Mouse (Mus musculus): ENCODE results near the gene Tmpo.
"Not testable (repeated sequence)": the region's sequence is repeated elsewhere in the genome, so short reads cannot be mapped to it uniquely, and the experiment has no call there.

Tmpo gene

DNA sequence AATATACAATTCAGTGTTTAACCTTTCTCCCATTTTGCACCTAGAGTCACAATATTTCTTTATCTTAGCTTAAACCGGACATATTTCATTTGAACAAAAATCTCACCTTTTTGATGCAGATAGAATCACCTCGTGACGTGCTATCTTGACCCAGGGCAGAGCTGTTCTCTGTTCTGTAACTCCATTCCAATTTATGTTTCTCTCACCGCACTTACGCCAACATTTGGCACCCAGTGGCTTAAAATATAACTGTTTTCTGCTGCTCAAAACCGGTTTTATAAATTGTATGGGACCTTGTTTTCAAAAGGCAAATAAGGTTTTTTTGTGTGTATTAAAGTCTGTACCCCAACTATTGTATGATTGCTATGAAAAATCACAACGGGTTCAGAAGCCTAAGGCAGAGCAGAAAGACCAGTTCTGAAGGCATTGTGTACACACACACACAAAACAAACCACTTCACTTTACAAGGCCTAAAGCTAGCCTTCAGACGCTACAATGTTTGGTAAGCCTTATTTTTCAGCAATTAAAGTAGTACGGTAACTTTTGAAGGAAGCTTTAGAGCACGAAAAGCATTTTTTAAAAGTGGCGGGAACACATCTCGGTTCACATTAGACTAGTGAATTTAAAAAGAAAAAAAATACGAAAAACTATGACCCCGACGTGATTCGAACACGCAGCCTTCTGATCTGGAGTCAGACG, at the start of gene Tmpo:
Gene Tmpo (minus strand): TSS at position 555 of the 700 bp plus-strand sequence.
- DNase-seq: no peak

DNA sequence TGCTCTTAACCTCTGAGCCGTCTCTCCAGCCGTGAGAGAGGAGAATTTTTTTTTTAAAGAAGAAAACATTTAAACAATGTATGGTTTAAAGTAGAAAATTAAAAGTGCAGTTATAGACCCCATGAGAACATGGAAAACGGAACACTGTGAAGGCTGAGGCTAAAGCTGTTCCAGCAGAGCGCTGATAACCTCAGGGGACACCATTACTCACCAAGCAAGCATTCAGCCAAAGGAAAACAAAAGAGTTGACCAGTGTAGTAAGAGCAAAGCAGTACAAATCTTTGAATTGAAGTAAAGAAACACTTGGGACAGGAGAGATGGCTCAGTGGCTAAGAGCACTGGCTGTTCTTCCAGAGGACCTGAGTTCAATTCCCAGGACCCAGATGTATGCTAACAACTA, 49.3 kb upstream of the Tmpo start:
- DNase-seq: no peak

DNA sequence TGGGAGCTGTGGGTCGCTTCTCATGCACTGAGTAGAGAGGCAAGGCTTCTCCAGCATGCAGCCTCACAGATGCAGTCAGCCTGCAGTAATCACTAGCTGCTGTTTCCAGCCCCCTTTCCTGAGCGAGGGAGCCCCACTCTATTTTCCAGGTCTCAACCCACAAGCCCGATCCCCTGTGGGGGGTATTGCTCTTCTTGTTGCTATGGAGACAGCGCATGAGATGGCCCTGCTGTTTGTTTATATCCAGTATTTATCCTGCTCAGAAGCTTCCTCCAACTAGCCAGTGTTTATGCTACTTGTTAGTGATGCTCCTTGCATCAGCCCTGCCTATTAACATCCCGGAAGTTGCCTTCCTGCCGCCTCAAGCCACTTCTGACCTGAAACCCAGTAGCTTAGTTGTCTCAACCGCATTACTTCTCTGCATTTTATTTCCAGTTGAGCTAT, 48.4 kb upstream of the Tmpo start:
- DNase-seq: no peak

DNA sequence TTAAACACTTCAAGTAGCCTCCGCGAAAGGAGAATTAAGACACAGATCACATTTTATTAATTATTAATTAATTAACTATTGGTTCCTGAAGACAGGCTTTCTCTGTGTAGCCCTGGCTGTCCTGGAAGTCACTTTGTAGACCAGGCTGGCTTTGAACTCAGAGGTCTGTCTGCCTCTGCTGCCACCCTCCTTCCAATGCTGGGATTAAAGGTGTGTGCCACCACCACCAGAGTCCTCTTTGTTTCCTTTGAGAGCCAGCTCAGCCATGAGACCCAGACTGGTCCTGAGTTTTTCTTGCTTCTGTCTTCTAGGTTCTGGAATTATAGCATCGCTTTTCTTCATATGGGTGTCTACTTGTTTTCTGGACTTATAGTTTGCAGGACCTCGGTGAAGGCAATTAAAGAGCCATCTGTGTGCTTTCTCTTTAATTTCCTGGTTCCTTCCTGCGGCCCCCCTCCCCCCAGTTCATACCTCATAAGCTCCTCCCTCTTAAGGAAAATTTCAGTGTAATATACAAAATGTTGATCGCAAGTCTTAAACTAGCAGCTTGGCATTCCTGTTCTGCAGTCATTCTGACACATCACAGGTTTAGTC, 47.9 kb upstream of the Tmpo start:
- no peak for DNase-seq

DNA sequence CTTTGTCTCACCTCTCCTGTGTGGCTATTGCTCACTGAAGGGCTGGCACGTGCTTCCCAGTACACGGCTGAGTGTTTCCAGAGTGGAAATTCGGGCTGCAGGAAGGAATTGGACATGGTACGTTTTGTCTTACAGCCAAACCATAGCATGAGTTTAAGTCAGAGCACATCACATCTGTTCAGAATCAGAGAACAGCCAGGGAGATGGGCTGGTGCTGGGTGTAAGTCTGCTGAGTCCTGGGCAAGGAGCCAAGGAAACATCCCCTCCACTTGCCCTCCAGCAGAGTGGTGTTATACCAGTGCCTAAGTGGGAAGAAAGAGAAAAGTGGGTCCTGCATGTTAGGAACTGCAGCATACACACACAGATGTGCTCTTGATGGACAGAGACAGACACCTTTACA, 45.9 kb upstream of the Tmpo start:
- no peak for DNase-seq

DNA sequence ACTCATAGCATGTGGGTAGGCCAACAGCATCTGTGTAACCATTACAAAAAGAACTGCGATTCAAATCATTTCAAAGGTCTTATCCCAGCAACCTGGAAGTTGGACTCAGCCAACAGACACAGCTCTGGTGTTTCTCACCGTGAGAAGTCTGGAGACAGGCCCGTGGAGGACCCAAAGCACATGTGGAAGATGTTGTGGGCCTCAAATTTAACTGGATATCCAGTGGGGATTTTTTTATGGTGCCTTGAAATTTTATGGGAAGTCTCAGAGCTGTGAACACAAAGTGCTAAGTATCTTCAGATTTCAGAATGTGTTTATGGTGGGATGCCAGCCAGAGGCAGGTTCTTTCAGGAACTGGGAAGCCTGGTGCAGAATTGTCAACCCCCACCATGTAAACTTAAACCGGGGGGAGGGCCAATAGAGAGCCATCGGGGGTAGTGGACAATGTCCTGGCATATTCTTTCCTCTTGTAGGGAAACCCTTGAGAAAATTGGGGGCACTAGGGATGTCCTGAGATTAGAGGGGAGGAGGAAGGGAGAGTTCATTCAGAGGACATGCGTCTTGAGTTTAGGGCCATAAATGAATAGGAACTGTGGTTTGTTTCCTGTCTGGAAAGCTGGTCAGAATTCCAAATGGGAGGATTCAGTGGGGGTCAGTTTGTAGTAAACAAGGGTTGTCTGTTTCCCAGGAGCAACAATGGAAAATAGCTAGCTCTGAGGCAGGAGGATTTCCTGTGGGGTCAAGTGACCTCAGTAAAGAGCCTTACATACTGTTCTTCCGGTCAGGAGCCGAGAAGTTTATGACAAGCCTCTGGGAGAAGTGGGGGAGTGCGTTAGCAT, 41.5 kb upstream of the Tmpo start:
- no peak for DNase-seq

DNA sequence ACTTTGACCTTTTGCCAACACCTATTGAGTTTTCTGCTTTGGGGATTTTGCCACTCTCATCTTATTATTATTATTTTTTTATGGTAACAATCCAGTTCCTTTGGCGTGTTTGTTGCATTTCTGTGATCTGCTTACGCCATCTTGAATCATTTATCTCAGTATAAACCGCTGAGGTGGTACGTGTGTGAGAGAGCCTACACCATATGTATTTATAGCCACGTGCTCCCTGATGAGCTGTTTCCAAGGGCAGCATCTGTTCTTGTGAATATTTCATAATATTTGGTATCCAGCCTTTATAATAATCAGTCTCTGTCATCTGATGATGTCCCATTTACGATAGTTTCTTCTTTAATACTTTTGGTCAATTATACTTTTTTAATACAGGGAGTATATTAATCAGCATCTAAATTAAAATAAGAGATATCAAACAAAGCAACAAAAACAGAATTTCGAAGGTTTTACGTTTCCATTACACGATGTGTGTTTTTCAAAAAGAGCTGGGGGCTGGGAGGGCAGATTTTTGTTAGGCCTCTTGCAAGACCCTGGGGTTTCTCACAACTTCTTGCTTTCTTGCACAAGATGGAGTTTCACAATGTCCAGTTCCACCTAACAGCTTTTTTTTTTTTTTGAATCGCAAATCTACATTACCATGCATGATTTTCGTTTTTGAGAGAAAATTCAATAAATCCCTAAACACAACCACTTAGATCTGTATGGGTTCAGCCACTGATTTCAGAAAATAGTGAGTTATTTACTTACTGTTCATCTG, 28.0 kb upstream of the Tmpo start:
- no peak for DNase-seq

DNA sequence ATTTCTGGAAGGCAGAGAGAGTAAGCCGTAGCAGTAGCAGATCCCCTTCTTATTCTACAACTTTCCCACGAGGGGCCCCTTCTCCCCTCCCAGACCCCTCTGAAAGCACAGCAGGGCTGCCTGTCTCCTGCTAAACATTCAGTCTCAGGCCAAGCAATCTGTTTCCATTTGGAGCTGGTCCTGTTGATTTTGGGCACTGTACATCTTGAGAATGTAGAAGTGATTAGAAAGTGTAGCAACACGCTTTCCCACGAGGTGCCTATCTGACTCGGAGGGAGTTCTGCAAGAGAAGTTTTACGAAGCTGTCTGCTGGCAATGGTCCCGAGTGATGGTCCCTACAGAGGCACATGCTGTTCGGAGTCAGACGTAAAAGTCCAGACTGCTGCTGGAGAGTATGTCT, 27.3 kb upstream of the Tmpo start:
- no peak for DNase-seq

DNA sequence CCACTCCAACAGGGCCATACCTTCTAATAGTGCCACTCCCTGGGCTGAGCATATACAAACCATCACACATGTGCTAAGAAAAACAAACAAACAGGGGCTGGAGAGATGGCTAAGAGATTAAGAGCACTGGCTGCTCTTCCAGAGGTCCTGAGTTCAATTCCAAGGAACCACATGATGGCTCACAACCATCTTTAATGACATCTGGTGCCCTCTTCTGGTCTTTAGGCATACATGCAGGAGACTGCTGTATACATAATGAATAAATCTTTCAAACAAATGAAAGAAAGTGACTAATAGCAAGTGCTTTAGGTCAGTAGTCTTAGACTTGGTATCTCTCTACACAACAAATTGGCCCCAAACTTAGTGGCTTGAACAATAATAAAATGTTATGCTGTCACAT, 26.2 kb upstream of the Tmpo start:
- DNase-seq: no peak

DNA sequence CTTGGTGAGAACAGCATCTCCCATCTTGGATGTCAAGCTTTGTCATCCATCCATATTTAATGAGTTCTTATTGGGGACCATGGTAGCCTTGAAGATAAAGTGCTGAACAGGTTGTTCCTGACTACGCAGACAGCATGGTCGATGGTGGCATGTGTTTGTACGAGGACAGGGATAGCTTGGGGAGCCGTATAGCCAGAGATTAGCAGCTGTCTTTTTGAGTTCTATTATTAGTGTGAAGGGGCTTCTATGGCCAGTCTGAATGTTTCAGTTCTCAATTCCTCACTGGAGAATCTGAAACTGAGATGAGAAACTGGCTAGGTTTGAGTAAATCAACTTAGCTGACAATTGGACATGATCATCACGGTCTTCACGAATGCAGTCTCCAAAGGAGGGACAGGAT, 24.5 kb upstream of the Tmpo start:
- DNase-seq: no peak

DNA sequence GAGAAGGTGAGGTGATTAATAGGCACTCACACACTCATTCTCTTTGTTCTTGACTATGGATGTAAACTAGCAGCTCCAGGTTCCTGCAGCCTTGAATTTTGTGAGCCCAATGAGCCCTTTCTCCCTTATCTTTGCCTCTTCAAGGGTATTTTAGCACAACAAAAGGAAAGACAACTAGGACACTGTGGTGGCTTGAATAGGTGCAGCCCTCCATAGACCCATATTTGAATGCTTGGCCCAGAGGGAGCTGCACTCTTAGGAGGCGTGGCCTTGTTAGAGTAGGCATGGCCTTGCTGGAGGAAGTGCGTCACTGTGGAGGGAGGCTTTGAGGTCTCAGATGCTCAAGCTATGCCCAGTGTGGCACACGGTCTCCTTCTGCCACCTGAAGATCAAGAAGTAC, 19.5 kb upstream of the Tmpo start:
- no peak for DNase-seq

DNA sequence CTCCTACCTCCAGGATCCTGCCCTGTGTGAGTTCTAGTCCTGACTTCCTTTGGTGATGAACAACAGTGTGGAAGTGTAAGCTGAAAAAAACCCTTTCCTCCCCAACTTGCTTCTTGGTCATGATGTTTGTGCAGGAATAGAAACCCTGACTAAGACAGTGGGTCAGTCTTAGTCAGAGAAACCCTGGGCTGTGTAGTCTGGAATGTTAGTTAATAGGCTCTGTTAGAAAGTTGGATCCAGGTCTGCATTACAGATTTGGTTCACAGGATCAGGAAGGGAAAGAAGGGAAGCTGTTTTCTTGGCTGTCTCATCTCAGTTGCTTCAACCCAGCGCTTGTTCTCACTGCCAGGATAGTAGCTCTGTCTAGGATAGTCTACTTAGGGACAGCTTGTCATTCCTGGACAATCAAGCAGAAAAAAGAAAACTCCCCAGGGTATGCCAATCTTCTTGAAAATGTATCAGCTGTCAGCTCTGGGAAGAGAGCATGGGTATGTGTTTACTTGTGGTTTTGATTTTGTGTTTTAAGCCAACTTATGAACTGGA, 18.2 kb upstream of the Tmpo start:
- DNase-seq: no peak

DNA sequence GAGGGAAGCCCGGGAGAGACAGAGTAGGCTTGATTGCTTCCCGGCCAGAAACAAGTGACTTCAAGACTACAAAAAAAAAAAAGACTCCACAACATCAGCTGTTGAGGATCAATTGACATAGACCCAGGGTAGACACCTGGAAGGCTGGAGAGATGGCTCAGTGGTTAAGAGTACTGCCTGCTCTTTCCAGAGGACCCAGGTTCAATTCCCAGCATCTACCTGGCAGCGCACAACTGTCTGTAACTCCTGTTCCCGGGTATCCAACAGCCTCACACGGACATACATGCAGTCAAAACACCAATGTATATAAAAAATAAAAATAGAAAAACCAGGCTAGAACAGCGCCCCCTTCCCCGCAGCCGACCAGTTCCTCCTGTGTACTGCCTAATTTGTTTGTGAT, 16.6 kb upstream of the Tmpo start:
- DNase-seq: no peak

DNA sequence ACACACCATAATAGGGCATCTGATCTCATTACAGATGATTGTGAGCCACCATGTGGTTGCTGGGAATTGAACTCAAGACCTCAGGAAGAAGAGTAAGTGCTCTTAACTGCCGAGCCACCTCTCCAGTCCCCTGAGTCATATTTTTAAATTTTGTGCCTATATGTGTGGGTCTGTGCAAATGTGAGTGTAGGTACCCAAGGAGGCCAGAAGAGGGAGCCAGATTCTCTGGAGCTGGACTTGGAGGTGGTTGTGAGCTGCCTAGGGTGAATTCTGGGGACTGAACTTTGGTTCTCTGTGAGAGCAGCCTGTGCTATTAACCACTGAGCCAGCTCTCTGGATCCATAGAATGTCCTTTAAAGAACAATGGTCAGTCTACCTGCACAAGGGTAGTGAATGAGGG, 15.7 kb upstream of the Tmpo start:
- no peak for DNase-seq

DNA sequence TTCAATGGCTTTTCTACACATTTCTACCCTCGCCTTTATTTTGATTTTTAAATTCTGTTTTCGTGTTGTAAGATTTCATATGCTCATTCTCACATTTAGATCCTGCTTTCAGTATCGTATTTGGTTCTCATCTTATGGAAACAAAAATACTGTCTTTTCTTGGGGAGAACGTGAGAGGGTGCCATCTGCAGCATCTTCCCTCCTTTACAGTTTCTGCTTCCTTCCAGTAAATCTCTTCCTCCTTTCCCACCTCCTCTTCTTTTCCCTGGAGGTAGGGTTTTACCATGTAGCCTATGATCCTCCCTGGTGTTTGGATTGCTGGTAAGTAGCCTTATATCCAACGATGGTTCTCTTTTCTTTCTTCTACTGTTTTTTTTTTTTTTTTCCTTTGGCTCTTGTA, 14.6 kb upstream of the Tmpo start:
- DNase-seq: no peak

DNA sequence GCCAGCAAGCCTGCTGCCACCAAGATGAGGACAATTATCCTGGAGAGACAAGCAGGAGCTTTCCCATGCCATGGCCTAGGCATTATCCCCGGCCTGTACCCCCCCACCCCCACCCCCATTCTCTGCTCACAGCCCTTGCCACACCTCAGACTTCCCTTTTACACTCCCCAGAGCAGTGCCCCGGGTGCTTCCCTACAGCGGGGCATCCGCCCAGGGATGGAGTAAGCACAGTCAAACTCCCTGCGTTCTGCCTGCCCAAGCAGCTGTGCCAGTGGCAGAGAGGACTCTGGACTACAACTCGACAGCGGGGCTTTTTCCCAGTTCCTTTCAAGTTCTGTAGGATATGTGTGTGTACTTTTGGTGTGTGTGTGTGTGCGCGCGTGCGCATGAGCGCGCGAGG, 14.0 kb upstream of the Tmpo start:
- DNase-seq: no peak

DNA sequence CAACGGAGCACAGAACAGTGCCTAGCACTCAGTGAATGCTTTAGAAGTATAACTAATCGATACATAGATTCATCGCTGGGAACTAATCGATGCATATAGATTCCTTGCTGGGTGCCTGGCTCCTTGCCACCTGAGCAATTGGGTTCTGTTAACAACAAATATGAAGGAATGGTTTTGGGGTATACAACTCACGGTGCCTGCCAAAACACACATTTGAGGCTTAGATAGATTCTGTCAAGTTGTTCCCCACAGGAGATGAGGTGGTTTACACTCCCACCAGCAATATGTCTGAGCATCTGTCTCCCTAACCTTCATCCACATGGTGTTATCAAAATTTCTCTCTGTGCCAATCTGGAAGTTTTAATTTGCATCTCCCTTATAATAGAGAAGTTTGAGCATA, 10.7 kb upstream of the Tmpo start:
- DNase-seq: no peak

DNA sequence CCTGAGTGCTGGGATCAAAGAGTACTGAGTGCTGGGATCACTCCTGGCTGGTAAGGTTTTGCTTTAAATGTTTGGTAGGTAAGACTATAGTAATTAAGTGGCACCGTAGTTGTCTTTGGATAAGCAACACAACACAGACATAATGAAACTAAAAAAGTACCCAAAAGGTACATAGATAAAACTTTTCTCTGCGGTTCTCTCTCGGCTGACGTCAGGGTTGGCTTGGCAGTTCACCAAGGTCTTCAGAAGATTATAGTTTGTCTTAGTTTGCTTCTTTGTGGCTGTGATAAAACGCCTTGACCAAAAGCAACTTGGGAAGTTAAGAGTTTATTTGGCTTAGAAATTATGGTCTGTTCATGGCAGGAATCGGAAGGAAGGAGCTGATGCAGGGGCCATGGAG, 8.4 kb upstream of the Tmpo start:
- no peak for DNase-seq

DNA sequence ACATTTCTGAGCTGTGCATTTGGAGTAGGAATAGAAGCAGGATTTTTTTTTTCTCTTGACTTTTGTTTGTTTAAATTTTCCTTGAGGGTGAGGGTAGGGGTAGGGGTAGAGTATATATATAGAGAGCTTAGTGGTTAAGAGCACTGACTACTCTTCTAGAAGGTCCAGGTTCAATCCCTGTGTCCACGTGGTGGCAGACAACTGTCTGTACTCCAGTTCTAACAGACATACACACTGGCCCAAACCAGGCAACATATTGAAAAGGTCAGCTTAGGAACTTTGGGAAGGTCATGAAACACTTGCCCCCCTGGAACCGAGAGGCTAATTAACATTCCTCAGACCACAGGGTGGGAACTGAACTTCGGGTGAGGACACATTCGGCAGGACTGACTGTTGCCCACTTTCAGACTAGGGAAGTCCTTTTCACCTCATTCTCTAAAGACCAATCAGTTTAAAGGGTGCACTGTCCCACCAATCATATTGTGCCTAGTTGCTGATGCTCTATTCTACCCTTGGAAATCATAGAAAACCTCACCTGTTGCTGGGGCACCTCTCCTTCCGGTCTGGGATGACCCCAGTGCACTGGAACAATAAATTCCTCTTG, 7.7 kb upstream of the Tmpo start:
- DNase-seq: no peak

DNA sequence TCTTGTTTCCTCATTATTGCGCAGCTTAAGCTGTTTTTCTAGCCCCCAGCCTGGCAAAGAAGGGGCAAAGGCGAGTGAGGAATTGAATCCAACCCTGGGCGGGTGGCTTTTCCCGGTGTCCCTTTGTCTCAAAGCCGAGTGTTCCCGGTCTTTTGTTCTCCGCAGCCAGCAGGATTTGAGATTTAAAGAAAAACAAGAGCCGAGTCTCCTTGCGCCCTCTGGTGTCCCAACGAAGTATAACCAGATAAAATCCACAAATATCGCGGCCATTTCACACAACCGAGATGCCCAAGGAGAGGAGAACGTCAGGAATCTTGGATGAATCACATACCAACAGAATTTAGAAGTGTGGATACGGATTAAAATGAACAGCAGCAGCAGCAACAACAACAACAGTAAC, 6.8 kb upstream of the Tmpo start:
- peak; percentile 86 to 93 for DNase-seq

DNA sequence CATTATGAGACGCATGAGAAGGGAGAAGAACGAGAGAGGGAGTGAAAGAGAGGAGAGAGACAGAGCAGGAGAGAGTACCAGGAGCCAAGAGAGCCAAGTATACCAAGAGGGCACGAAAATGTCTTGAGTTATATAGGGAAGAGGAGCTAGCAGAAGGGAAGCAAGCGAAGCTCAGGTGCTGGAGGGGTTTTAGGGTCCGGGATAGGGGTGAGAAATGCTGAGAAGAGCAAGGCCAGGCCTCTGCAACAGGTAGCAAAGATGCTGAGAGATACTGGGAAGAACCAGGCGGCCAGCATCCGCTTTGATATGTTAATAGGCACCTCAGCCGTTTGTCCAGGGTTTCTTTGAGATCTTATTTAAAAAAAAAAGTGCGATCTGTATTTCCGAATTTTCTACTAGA, 6.2 kb upstream of the Tmpo start:
- DNase-seq: no peak

DNA sequence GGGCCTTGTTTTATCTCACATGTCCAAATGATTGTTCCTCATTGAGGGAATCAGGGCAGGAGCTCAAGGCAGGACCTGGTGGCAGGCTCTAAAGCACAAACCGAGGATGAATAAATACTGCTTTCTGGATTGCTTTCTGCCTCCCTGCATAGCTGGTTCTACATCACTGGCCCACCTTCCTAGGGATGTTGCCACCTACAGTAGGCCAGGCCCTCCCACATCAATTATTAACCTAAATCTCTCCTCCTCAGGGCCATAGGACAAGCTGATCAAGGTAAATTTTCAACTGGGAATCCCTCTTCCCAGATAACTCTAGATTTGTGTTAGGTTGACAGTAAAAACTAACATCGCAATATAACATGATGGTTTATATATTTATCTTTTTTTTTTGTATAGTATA, 4.6 kb upstream of the Tmpo start:
- DNase-seq: peak in 1 of 2 experiments; percentile 70

DNA sequence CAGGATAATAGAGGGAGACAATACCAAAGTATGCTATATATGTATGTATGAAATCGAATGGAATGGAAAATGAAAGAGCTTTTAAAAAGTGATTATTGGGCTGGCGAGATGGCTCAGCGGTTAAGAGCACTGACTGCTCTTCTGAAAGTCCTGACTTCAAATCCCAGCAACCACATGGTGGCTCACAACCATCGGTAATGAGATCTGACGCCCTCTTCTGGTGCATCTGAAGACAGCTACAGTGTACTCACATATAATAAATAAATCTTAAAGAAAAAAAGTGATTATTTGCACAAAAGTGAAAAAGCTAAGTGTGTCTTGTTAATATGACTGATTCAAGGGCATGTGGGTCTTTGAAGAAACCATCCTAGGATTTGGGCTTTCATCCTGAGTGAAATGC, 3.8 kb upstream of the Tmpo start:
- not testable (repeated sequence) for DNase-seq

Measured in kidney, adult 8-10 months (tissue).